Mouse (Mus musculus) B cell, adult (primary cell): ENCODE measurements around the gene Prom1. TPM values are rescaled to one million over a fixed set of nuclear protein-coding genes. Genes with fewer than 3 reads are reported as not detected.

Source experiments
- total RNA-seq: library from RNA; stranded (reverse); gene quantifications from 4 replicates; pipeline ENCODE4 v1.2.4, GENCODE M21; 2023; ENCODE audit not compliant: inconsistent age

Gene Prom1
- total RNA-seq = 0.87 to 1.00 TPM (median 0.87 TPM) in 3 of 4 replicates, not detected in the other

DNA sequence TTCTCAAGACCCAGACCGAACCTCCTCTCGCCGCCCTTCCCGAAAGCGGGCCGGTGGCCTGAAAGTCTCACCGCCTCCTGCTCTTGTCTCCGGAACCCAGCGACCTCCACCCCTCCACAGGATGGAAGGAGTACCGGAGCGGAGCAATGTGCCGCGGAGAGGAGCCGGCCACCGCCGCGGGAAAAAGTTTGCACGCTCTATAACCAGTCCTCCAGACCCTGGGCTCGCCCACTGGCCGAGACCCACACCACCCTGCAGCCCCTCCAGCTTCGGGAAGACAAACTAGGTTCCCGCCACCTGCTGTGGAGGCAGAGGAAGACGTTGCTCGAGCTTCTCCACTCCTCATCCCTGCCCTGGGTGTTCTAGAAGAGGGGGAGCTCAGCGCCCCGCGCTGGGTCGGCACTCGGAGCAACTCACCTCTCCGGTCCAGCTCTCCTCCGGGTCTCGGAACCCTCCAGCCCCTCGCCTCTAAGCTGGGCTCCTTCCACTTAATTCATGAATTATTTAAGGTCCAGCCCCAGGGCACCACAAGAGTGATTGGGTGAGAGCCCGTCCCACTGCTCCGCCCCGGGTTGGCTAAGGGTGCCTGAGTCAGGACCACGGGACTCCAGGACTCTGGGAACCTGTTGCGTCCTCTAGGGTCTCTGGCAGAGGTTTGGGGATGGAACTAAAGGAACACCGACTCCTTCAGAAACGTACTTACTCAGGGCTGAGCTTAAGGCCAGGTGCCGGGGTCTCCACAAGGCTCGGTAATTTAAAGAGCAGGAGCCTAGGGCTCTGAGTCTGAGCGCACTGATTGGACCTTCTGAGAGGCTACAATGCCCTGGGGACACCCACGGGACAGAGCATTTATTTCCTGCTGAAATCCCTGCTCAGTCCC is at the start of gene Prom1:
Prom1 (minus strand) TSS at position 802 of the 880 bp plus-strand sequence.

DNA sequence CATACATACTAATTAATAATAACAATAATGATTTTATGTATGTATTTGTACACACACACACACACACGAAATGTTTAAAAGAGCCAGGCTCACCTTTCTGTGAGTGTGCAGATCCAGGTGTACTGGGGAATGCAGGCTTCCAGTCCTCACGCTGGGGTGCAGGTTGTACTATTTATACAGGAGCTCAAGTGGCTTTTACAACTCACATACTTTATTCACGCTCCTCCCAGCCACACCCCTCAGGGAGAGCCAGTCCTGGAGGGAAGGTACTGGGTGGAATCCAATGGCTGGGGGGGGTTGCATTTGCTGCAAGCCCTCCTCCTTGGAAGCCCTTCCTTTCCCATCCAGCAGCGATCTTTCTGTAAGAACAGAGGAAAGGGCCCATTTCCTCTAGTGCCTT is 120.2 kb downstream of the Prom1 start, which contains the start of gene Fgfbp1:
Fgfbp1 (minus strand) TSS at position 160 of the 400 bp plus-strand sequence.

Other genes with a start within 250 kb of the Prom1 start
- gene Cd38, start 233.5 kb downstream of the Prom1 start, total RNA-seq = 124 to 134 TPM (median 131 TPM) in 4 replicates
- 14.2 to 21.7 TPM (median 17.1 TPM) in 4 replicates for gene Gm7879, start 188.9 kb downstream of the Prom1 start, total RNA-seq
- not detected in 4 replicates for gene Fgfbp1, start 120.3 kb downstream of the Prom1 start, total RNA-seq
- 66.9 to 78.2 TPM (median 73.2 TPM) in 4 replicates for gene Tapt1, start 124.6 kb upstream of the Prom1 start, total RNA-seq